Mouse (Mus musculus) forebrain, postnatal 0 days (tissue): Measurements from ENCODE around the gene Megf8. TPM values are rescaled to one million over a fixed set of nuclear protein-coding genes. Genes with fewer than 3 reads are reported as not detected.

Experiments
- ATAC-seq: fragments of 200-750 bp; cut with Nextera tagmentation; 2 replicates; pipeline ENCODE4 v1.8.0; 2017; ENCODE audit warnings: mild to moderate bottlenecking, moderate library complexity
- DNase-seq: peaks from one replicate; pipeline ENCODE4 v3.0.0-alpha.2; 2015
- H3K27ac ChIP-seq: fragments of 300-500 bp; sonication (generic); 2 replicates; pipeline ENCODE4 v1.5.1; 2014; ENCODE audit warnings: low read depth, mild to moderate bottlenecking, antibody characterized with exemption, low read length, moderate library complexity, mixed read lengths
- H3K27me3 ChIP-seq: fragments of 300-500 bp; sonication (generic); 2 replicates; pipeline ENCODE4 v1.6.1; 2014; ENCODE audit warnings: mild to moderate bottlenecking, low read length, mixed read lengths; ENCODE audit not compliant: insufficient read depth
- H3K36me3 ChIP-seq: fragments of 300-500 bp; sonication (generic); 2 replicates; pipeline ENCODE4 v1.6.1; 2014; ENCODE audit warnings: mild to moderate bottlenecking, moderate library complexity; ENCODE audit not compliant: insufficient read depth
- H3K4me1 ChIP-seq: fragments of 300-500 bp; sonication (generic); 2 replicates; pipeline ENCODE4 v1.6.1; 2014; ENCODE audit warnings: antibody characterized with exemption; ENCODE audit not compliant: insufficient read depth
- H3K4me2 ChIP-seq: fragments of 300-500 bp; sonication (generic); 2 replicates; pipeline ENCODE4 v1.6.1; 2014; ENCODE audit warnings: low read depth, mild to moderate bottlenecking, moderate library complexity
- H3K4me3 ChIP-seq: fragments of 300-500 bp; sonication (generic); 2 replicates; pipeline ENCODE4 v1.5.1; 2014; ENCODE audit warnings: low read depth, low read length, mixed read lengths
- H3K9ac ChIP-seq: fragments of 300-500 bp; sonication (generic); 2 replicates; pipeline ENCODE4 v1.6.1; 2014; ENCODE audit warnings: mild to moderate bottlenecking
- H3K9me3 ChIP-seq: fragments of 300-500 bp; sonication (generic); 2 replicates; pipeline ENCODE4 v1.6.1; 2016; ENCODE audit warnings: low read length
- CTCF ChIP-seq: sonication (generic); IDR thresholded peaks from 2 replicates; pipeline ENCODE4 v1.5.1; 2016; ENCODE audit warnings: antibody characterized with exemption, control low read depth, low read depth
- WGBS: fragments of 180-500 bp; shearing (Covaris S2); extraction: QIAGEN DNeasy Blood & Tissue Kit; methylation state at CpG from one replicate; pipeline ENCODE4 v1.1.7; 2014; 5-methylcytosine and 5-hydroxymethylcytosine counted together
- polyA plus RNA-seq: library from polyadenylated mRNA; unstranded; fragments of >200 nt; fragmentation: Nextera tagmentation; extraction: Ambion mirVana; gene quantifications from 2 replicates; pipeline ENCODE4 v1.2.1, GENCODE M21; 2015
- total RNA-seq: library from RNA; depleted of rRNA; stranded (reverse); fragments of >200 nt; gene quantifications from 2 replicates; pipeline ENCODE4 v1.2.3, GENCODE M21; 2014

The Megf8 gene
- total and polyA plus RNA-seq, 2 experiments from 2014 or later = 12.8 to 67.8 TPM

GRCm38 (mm10) chr7:25363632-25364031, 46.7 kb downstream of the Megf8 start:
- Histone ChIP-seq H3K9me3 (no peaks in the 10 kb centered on the region), H3K27me3 (peaks cover 6% of the 10 kb centered on the region), H3K4me3 (no peak overlapping the region), H3K9ac (no peak overlapping the region), H3K4me2 (no peak overlapping the region), H3K36me3 (peaks cover 53% of the 10 kb centered on the region), H3K4me1 (no peaks in the 10 kb centered on the region), H3K27ac (no peak overlapping the region)
- 94% methylated on average over 17 of the region's 17 CpGs for WGBS
- no peak for ATAC-seq
- DNase-seq = no peak
- TF ChIP-seq CTCF = no peak

- Histone ChIP-seq H3K27me3 (peaks cover 6% of the 10 kb centered on the region), H3K9me3 (no peaks in the 10 kb centered on the region), H3K4me1 (no peaks in the 10 kb centered on the region), H3K4me3 (no peak overlapping the region), H3K27ac (no peak overlapping the region), H3K4me2 (no peak overlapping the region), H3K36me3 (peaks cover 29% of the 10 kb centered on the region), H3K9ac (no peak overlapping the region)
- WGBS = 14% methylated on average over 13 of the region's 13 CpGs
- ATAC-seq (peak; percentile 50), DNase-seq (no peak)
- no peak for TF ChIP-seq CTCF
These were observed 49.1 kb downstream of the Megf8 start for GRCm38 (mm10) chr7:25365937-25366625.

DNA sequence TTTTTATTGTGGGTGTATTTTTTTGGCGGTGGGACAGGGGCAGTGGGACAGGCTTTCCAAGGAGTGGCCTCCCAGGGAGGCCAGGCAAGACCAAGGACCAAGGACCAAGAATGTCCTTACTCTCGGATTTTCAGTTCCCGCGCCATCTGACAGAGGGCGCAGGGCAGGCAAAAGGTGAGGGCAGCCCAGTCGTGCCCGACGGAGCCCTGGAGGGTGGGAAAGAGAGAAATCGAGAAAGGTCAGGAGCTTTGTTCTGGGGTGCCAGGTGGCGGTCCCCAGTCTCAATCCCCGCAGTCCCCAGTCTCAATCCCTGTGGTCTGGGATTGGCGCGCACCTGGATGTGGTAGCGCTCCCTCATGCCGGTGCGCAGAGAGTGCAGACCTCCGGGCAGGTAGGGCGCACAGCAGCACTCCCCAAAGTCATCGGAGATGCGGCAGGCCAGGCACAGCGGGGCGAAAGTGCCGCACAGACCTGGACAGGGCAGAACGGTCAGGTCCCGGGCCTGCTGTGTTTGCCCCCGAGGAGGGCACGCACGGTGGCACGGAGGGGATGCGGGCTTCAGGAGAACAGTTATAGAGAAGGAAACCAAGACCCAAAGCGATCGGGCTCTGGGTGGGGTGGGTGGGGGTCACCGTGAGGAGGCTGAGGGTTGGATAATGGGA, 50.8 kb downstream of the Megf8 start:
- H3K4me1 ChIP-seq = no peaks in the 10 kb centered on the region
- 3% methylated on average over 33 of the region's 33 CpGs for WGBS
- ATAC-seq = peak; percentile 17; the same call in 1 of the 2 replicates
- no peak for DNase-seq
- H3K9ac ChIP-seq = no peak overlapping the region
- TF ChIP-seq CTCF = peak; percentile 45
- no peak overlapping the region for H3K4me2 ChIP-seq
- no peak overlapping the region for H3K27ac ChIP-seq
- peaks cover 20% of the 10 kb centered on the region for H3K36me3 ChIP-seq
- peaks cover 6% of the 10 kb centered on the region for H3K27me3 ChIP-seq
- H3K9me3 ChIP-seq = no peaks in the 10 kb centered on the region
- H3K4me3 ChIP-seq = no peak overlapping the region

GRCm38 (mm10) chr7:25368333-25368732, 51.4 kb downstream of the Megf8 start:
- 22% methylated on average over 12 of the region's 12 CpGs for WGBS
- no peaks in the 10 kb centered on the region for H3K4me1 ChIP-seq
- DNase-seq (no peak), ATAC-seq (no peak)
- no peak for TF ChIP-seq CTCF
- peaks cover 6% of the 10 kb centered on the region for H3K27me3 ChIP-seq
- no peaks in the 10 kb centered on the region for H3K9me3 ChIP-seq
- H3K9ac ChIP-seq = no peak overlapping the region
- H3K36me3 ChIP-seq = peaks cover 14% of the 10 kb centered on the region
- no peak overlapping the region for H3K4me3 ChIP-seq
- H3K4me2 ChIP-seq = no peak overlapping the region
- no peak overlapping the region for H3K27ac ChIP-seq

GRCm38 (mm10) chr7:25369058-25369749, 52.2 kb downstream of the Megf8 start, which contains the start of gene Cnfn:
Gene Cnfn (minus strand): TSS chr7:25369724.
- Histone ChIP-seq H3K4me3 (no peak within 1 kb of the TSS), H3K4me2 (no peak within 1 kb of the TSS), H3K36me3 (peaks cover 5% of the 10 kb centered on the region), H3K9ac (no peak within 1 kb of the TSS), H3K9me3 (no peaks in the 10 kb centered on the region), H3K27me3 (peaks cover 6% of the 10 kb centered on the region), H3K4me1 (no peaks in the 10 kb centered on the region), H3K27ac (no peak within 1 kb of the TSS)
- 45% methylated on average over 12 of the region's 12 CpGs for WGBS
- TF ChIP-seq CTCF = no peak
- no peak for ATAC-seq
- DNase-seq = no peak

DNA sequence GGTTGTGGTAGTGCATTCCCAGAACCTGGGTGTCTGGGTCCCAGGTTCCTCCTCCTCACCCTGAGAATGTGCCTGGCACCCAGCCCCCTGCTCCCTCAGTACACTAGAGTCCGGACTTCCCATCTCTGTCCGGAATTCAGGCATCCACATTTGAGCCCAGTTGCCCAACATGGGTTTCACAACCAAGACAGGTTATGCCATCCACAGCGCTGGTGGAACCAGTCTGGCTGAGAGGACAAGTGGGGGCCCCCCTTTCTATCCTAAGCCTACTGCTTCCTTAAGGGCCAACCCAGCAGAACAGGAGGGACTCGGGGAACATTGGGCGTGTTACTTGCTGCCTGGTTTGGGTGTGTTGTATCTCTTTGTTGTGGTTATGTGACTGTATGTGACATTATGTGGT, 55.5 kb downstream of the Megf8 start:
- Histone ChIP-seq H3K9me3 (no peaks in the 10 kb centered on the region), H3K4me2 (no peak overlapping the region), H3K4me1 (no peaks in the 10 kb centered on the region), H3K9ac (no peak overlapping the region), H3K27me3 (peaks cover 6% of the 10 kb centered on the region), H3K36me3 (no peaks in the 10 kb centered on the region), H3K27ac (no peak overlapping the region), H3K4me3 (no peak overlapping the region)
- ATAC-seq (no peak), DNase-seq (no peak)
- 95% methylated on average over 5 of the region's 5 CpGs for WGBS
- no peak for TF ChIP-seq CTCF

DNA sequence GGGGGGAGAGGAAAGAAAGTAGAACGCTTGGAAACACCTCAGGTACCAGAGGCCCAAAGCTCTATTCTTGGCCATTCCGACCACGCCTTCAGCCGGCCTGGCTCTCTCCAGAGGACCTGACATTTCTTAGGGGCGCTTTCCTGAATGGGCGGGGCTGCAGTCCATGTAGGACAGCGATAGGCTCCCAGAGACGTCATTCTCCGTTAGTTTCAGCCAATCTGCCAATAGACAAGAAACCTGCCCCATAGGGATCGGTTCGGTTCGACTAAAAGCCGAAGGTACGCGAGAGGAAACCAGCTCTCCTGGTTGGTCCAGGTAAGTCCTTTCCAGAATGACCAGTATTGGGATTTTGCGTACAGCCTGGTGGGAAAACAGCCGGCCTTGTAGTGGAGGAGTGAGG, 59.6 kb downstream of the Megf8 start:
- Histone ChIP-seq H3K4me1 (0 out of 2 replicates have a peak, but pooled peaks cover 4% of the 10 kb centered on the region), H3K4me3 (peak overlapping the region; percentile 33), H3K27me3 (no peaks in the 10 kb centered on the region), H3K4me2 (peak overlapping the region; percentile 50), H3K36me3 (peaks cover 8% of the 10 kb centered on the region), H3K9me3 (no peaks in the 10 kb centered on the region), H3K9ac (peak overlapping the region; percentile 28; the same call in 1 of the 2 replicates), H3K27ac (no peak overlapping the region)
- 3% methylated on average over 17 of the region's 17 CpGs for WGBS
- ATAC-seq (peak; percentile 85), DNase-seq (peak; percentile 88)
- no peak for TF ChIP-seq CTCF
